Mouse (Mus musculus): ENCODE data around the gene Nav1. TPM values are rescaled to one million over a fixed set of nuclear protein-coding genes. Genes with fewer than 3 reads are reported as not detected.

Nav1 gene
- polyA plus RNA-seq, 1 experiment, result 7.8 TPM

DNA sequence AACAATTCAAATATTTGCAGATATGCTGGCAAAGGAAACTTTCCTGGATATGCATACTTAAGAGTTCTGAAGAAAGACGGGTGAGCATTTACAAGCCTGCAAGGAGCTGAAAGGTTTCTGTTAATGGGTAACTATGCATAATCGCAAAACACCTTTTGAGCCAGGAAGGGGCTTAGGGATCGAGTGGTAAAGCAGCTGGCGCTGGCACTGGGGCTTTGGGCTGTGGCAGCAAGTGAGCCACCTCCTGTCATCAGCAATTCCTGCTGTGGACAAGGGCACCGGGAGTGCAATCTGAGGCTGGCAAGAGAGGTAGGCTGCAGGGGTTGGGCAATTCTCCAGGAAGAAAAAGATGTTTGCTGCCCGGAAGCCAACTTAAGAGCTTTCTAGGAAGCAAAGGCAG lies 49.1 kb downstream of the Nav1 start:
- Histone ChIP-seq H3K4me3 (ENCODE audit: insufficient read depth, low read depth, low read length) (no peak overlapping the region), H3K4me1 (ENCODE audit: control insufficient read depth, insufficient read depth, insufficient read length, low read length) (peaks cover 10% of the 10 kb centered on the region), H3K27ac (replicated peaks; ENCODE audit: low read depth, low read length) (no peak overlapping the region)

DNA sequence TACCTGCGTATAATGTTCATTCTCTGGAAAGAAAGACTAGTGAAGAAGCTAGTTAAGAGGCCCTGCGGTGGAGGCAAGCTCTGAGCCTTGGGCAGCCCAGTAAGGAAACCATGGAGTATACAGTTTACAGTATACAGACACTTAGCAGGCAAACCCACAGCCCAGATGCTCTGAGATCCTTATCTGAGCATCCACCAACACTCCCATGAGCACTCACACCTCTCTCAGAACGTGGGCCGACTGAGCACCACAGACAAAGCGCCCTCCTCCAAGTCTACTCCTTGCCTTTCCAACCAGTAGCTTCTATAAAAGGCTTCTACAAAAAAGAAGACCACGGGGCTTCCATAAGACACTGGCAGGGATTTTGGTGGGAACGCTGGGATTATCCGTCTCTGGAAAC lies 51.2 kb downstream of the Nav1 start:
- Histone ChIP-seq H3K27ac (replicated peaks; ENCODE audit: low read depth, low read length) (no peak overlapping the region), H3K4me3 (ENCODE audit: insufficient read depth, low read depth, low read length) (no peak overlapping the region), H3K4me1 (ENCODE audit: control insufficient read depth, insufficient read depth, insufficient read length, low read length) (peaks cover 10% of the 10 kb centered on the region)

DNA sequence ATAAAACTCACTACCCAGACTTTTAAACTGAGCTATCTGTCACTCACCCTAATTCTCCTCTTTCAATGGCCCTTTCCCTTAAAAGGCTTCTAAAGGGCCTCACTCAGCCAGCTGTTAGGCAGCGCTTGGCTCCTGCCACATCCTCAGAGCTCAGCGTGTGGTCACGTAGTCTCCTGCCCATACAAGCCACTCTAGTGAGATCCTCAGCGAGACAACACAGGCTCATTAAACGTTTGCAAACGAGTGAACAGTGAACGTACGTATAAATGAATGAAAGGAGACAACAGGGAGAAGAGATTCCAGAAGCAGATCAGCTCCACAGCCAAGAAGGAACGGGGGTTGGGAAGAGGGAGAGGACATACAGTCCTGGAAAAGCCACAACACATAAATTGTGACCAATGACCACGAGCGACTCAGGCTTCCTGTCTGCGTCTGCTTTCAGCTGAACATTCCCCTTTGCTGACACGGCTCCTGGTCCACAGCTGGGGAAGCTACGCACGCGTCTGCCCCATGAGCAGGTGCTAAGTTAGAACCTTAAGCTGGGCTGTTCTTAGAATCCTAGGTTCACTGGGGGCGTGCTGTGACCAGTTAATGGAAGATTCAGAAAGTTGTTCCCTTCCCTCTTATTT lies 52.3 kb downstream of the Nav1 start:
- Histone ChIP-seq H3K4me1 (ENCODE audit: control insufficient read depth, insufficient read depth, insufficient read length, low read length) (peaks cover 10% of the 10 kb centered on the region), H3K27ac (replicated peaks; ENCODE audit: low read depth, low read length) (no peak overlapping the region), H3K4me3 (ENCODE audit: insufficient read depth, low read depth, low read length) (no peak overlapping the region)

DNA sequence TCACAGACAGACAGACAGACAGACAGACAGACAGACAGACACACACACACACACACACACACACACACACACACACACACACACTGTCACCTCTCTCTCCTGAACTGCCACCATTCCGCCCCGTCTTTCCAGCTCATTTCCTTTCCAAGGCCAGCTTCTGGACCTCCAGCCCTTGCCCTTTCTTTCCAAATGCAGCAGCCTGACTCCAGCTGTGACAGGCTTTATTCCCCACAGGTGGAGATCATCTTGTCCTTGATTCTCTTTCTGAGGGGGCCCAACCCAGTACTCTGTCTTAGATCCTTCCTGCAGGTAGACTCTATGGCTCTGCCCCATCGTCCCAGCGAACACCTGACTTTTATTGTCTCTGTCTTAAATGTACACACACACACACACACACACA lies 53.5 kb downstream of the Nav1 start:
- no peak overlapping the region for H3K27ac ChIP-seq (replicated peaks; ENCODE audit: low read depth, low read length)
- peaks cover 16% of the 10 kb centered on the region for H3K4me1 ChIP-seq (ENCODE audit: control insufficient read depth, insufficient read depth, insufficient read length, low read length)
- H3K4me3 ChIP-seq (ENCODE audit: insufficient read depth, low read depth, low read length), result no peak overlapping the region

DNA sequence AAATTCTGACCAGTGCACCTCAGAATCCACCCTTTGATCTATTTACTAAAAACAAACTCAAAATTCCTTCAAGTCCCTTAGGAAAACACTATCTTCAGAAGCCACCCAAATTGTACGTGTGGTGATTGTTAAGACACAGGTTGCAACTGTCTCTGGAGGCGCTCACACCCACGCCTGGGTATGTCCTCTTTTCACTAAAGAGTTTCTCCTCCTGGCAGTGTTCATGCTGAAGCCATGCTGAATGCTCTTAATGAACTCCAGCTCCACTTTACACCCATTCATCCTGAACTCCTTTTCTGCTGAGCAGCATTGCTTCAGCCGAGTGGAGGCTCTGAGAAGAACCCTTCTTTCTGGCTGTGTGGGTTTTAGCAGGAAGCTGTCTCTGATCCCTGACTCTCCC lies 53.9 kb downstream of the Nav1 start:
- H3K27ac ChIP-seq (replicated peaks; ENCODE audit: low read depth, low read length), result no peak overlapping the region
- H3K4me3 ChIP-seq (ENCODE audit: insufficient read depth, low read depth, low read length), result no peak overlapping the region
- H3K4me1 ChIP-seq (ENCODE audit: control insufficient read depth, insufficient read depth, insufficient read length, low read length), result peaks cover 16% of the 10 kb centered on the region

DNA sequence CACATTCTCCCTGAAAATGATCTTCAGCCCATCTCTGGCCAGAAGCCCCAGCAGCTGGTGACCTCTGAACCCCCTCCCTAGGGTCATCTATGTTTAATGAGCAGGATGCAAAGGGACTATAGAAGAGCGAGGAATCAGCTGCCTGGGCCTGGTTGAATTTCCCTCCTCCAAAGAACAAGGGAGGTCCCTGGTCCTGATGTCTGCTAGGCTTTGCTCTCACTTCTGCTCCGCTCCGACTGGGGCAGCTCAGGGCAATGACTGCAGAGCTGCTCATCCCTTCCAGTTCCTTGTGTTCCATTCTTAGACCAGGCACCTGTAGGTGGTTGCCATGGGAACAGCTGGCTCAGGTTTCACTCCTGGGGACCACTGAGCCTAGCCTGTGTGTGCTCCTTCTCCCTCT lies 56.2 kb downstream of the Nav1 start:
- peaks cover 16% of the 10 kb centered on the region for H3K4me1 ChIP-seq (ENCODE audit: control insufficient read depth, insufficient read depth, insufficient read length, low read length)
- no peak overlapping the region for H3K27ac ChIP-seq (replicated peaks; ENCODE audit: low read depth, low read length)
- no peak overlapping the region for H3K4me3 ChIP-seq (ENCODE audit: insufficient read depth, low read depth, low read length)

DNA sequence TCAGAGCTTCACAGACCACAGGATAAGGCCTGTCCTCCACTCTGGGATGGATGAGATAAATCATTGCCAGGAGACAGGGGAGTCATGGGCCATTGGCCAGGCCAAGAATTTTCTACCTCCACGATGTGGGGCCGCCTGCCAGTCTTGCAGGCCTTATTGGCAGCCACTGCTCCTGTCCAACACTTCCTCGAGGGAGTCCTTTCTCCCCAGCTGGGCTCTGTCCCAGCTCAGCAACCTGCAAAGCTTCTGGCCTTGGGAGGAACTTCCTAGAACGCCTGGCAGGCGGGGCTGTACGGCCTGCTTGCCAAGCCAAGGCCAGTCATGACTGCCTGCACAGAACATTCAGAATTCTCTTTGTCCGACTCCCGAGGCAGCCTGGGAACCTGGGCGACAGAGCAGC lies 58.3 kb downstream of the Nav1 start:
- Histone ChIP-seq H3K4me3 (ENCODE audit: insufficient read depth, low read depth, low read length) (no peak overlapping the region), H3K4me1 (ENCODE audit: control insufficient read depth, insufficient read depth, insufficient read length, low read length) (peaks cover 11% of the 10 kb centered on the region; the same call in 1 of the 2 replicates), H3K27ac (replicated peaks; ENCODE audit: low read depth, low read length) (no peak overlapping the region)

DNA sequence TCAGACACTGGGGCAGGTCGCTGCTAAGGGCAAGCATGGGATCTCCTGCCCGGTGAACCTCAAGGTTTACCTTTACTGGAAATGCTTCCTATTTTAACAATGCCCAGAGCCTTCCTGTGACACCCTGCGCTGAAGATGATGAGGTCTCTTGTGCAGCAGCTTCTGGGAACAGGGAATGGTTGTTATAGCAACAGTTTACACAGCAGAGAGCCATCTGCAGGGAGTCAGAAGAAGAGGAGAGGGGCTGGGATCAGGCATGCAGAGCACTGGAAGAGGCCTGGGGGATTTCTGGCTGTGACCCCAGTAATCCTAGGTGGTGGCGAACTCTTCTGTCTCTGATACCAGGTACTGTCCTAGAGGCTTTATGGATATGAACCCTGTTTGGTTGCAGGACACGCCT lies 61.0 kb downstream of the Nav1 start:
- no peak overlapping the region for H3K27ac ChIP-seq (replicated peaks; ENCODE audit: low read depth, low read length)
- H3K4me1 ChIP-seq (ENCODE audit: control insufficient read depth, insufficient read depth, insufficient read length, low read length), result peaks cover 15% of the 10 kb centered on the region
- H3K4me3 ChIP-seq (ENCODE audit: insufficient read depth, low read depth, low read length), result no peak overlapping the region

DNA sequence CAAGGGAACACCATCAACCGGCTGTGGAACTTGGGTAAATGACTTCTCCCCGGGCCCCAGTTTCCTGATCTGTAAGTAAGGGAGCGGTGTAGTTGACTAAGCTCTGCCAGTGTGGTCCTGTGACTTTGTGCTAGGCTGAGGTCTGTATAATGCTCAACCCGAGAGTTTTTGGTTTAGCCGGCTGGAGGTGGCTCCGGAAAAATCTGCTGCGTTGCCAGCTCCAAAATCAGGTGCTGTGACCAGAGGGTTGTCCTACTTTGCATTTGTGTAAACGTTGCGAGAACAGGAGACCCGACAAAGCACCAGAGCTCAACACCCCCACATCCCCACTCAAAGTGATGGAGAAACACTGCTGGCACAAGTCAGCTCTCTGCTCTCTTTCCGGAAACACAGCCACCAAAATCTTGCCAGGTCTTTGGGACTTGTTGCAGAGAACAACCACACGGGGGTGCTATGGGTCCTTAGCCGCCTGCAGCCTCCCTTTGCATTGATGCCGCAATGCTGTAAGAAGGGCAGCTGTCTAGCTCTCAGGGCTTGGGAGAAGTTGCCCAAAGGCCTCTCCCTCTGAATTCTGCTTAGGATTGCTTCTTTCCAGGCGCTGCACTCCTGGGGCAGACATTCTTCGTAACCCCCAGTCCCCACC lies 62.5 kb downstream of the Nav1 start:
- Histone ChIP-seq H3K4me1 (ENCODE audit: control insufficient read depth, insufficient read depth, insufficient read length, low read length) (peaks cover 17% of the 10 kb centered on the region), H3K4me3 (ENCODE audit: insufficient read depth, low read depth, low read length) (no peak overlapping the region), H3K27ac (replicated peaks; ENCODE audit: low read depth, low read length) (no peak overlapping the region)

DNA sequence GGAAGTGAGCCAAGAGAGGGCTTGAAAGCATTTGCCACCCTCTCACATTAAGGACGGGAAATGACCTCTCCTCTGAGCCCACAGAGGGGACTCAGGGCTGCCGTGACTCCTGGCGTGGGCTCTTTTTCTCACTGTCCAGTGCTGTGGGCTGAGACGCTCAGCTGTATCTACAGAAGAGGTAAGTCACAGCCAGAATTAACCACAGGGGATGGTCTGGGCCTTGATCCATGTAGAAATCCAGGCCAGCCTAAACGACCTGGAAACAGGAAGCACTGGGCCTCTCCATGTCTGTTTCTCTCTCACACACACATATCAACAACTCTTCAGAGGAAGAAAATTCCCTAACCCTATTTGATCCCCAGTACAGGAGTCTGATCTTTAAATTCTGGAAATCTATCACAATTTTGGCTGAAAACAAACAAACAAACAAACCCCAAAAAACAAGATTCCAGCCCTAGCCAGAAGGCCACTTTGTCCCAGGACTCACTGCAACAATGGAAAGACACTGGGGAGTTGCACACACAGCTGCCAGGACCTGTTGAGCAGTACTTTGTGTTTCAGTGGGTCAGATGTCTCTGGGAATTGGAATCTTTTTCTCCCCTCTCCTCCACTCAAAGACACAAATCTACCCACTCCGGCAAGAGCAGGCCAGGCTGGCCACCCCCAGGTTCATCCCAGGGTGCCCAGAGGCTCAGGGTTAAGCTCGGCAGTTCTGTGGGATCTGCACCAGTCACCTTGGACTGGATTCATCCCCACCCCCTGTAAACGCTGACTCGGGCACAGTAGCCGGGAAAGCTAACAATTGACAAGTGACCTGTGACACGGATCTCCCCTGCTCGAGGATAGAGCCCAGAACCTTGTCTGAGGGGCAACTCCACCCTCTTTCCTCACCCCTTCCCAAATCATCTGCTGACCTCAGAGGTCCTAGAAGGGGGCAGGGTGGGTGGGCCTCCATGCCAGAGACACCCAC lies 64.0 kb downstream of the Nav1 start:
- no peak overlapping the region for H3K4me3 ChIP-seq (ENCODE audit: insufficient read depth, low read depth, low read length)
- H3K4me1 ChIP-seq (ENCODE audit: control insufficient read depth, insufficient read depth, insufficient read length, low read length), result peaks cover 11% of the 10 kb centered on the region
- peak overlapping the region; percentile 90 for H3K27ac ChIP-seq (replicated peaks; ENCODE audit: low read depth, low read length)

DNA sequence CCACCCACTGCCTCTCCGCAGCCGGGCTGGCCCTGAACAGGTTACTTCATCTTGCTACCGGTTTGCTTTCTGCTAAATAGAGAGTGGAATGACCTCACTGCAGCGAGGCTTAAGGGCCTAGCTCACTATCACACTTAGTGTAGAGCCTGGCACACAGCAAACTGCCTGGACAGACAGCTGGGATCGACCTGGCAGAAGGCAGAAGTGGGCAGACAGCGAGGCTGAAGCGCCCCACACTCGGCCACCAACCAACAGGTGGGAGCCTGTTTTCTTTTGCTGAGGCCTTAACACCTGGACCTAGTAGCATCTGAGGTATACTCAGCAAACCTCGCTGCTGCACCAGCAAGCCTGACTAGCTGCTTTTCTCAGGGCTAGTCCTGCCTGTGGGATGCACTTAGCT lies 65.0 kb downstream of the Nav1 start:
- H3K4me3 ChIP-seq (ENCODE audit: insufficient read depth, low read depth, low read length), result no peak overlapping the region
- no peak overlapping the region for H3K27ac ChIP-seq (replicated peaks; ENCODE audit: low read depth, low read length)
- H3K4me1 ChIP-seq (ENCODE audit: control insufficient read depth, insufficient read depth, insufficient read length, low read length), result peaks cover 11% of the 10 kb centered on the region

DNA sequence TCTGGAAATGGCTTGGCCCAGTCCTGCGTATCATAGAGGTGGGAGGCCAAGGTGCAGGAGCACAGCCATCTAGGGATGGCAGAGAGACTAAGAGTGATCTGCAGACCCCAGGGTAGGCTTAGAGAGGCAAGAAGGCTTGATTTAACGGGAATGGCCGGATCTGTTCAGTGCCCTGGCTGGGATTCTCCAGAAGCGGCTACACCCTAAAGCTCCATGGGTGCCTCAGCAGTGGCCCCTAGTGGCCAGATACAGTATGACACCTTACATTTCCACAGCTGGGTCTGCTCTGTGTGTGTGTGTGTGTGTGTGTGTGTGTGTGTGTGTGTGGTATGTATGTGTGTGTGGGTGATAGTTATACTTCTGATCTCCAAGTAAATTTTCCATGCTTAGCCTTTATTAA lies 66.8 kb downstream of the Nav1 start:
- Histone ChIP-seq H3K4me3 (ENCODE audit: insufficient read depth, low read depth, low read length) (no peak overlapping the region), H3K4me1 (ENCODE audit: control insufficient read depth, insufficient read depth, insufficient read length, low read length) (peaks cover 13% of the 10 kb centered on the region), H3K27ac (replicated peaks; ENCODE audit: low read depth, low read length) (no peak overlapping the region)

DNA sequence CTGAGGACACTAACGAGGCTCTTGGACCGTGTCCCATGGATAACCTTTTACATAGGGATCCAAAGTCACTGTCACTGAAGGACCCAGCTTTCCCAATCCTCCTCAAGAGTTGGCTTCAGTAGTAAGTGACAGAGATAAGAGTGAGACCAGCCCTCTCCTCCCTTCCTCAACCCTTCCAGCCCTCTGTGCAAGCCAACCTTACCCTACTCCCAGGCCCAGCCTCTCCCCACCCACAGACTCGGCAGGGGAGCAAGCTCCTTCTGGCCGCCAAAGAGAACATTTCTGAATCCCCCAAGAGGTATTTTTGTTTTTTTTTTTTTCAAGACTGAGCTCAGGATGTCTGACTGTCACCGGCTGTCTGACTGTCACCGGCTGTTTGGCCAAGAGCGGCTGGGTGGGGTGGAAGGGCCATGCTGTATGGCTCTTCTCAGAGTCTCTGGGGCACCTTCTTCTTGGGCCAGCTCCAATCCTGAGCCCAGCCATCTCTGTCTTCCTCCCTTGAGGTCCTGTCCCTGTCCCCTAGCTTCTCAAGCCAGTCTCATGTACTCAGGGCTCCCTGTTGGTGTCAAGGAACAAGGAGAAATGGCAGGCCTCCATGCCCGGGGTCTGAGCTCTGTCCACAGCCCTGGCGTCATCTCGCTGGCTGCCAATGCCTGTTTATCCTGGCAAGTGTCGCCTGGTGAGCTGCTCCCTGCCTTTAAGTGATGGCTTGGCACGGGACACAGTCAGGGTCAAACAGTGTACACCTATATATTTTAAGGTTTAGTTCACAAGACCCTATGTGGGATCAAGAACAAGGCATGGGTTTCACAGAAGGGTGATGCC lies 68.4 kb downstream of the Nav1 start:
- Histone ChIP-seq H3K4me3 (ENCODE audit: insufficient read depth, low read depth, low read length) (no peak overlapping the region), H3K4me1 (ENCODE audit: control insufficient read depth, insufficient read depth, insufficient read length, low read length) (peaks cover 10% of the 10 kb centered on the region), H3K27ac (replicated peaks; ENCODE audit: low read depth, low read length) (peak overlapping the region; percentile 53)

DNA sequence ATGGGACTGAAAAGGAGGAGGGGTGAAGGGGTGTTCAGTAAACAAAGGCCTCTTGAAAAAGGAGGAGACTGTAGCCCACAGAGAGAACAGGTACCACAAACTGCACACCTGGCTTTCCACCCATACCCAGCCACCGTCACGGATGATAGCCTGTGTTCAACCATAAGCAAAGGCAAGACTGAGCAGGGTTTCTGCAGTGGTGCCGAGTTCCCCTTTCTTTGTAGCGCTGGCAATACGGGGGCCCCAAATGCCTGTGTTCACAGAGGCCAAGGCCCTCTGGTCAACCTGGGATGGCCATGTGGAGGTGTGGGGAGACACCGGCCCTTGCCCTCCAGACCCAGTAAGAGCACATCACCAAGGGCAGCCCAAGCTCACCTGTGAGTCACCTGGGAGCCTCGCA lies 70.3 kb downstream of the Nav1 start:
- Histone ChIP-seq H3K4me1 (ENCODE audit: control insufficient read depth, insufficient read depth, insufficient read length, low read length) (peaks cover 4% of the 10 kb centered on the region), H3K27ac (replicated peaks; ENCODE audit: low read depth, low read length) (no peak overlapping the region), H3K4me3 (ENCODE audit: insufficient read depth, low read depth, low read length) (no peak overlapping the region)

DNA sequence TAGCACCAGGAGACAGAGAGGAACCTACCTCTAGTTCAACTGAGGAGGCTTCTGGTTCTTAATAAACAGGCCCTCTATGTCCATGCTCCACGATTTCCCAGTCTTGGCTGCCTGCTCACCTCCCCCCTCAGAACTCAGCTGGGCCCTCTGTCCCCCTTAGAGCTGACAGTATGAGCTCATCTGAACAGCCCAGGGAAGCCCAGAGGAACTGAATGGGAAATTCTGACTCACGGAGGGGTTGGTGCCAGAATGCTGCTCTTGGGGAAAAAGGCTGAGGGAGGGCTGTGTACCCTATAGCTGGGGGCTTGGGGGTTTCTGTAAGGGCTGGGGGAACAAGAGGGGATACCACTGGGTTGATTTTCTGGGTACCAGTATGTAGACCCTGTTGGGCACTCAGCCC lies 70.8 kb downstream of the Nav1 start:
- H3K4me3 ChIP-seq (ENCODE audit: insufficient read depth, low read depth, low read length), result no peak overlapping the region
- H3K4me1 ChIP-seq (ENCODE audit: control insufficient read depth, insufficient read depth, insufficient read length, low read length), result peaks cover 4% of the 10 kb centered on the region
- peak overlapping the region; percentile 79 for H3K27ac ChIP-seq (replicated peaks; ENCODE audit: low read depth, low read length)

Data from brown adipose tissue, adult 24 weeks (tissue).